Mouse (Mus musculus) heart, postnatal 0 days (tissue): Measurements from ENCODE around the gene Bola2. TPM values are rescaled to one million over a fixed set of nuclear protein-coding genes. Genes with fewer than 3 reads are reported as not detected.

Source experiments
- ATAC-seq: fragments of 200-750 bp; cut with Nextera tagmentation; 2 replicates; pipeline ENCODE4 v1.8.0; 2017; ENCODE audit warnings: low read depth, moderate number of reproducible peaks, moderate library complexity; ENCODE audit not compliant: insufficient read depth
- DNase-seq: peaks from one replicate; pipeline ENCODE4 v3.0.0-alpha.2; 2016; ENCODE audit warnings: low spot score
- H3K27ac ChIP-seq: fragments of 300-500 bp; sonication (generic); 2 replicates; pipeline ENCODE4 v1.5.1; 2014; ENCODE audit warnings: low read depth, mild to moderate bottlenecking
- H3K27me3 ChIP-seq: fragments of 300-500 bp; sonication (generic); 2 replicates; pipeline ENCODE4 v1.6.1; 2014; ENCODE audit warnings: low read length, mixed read lengths; ENCODE audit not compliant: control insufficient read depth, insufficient read depth
- H3K36me3 ChIP-seq: fragments of 300-500 bp; sonication (generic); replicated peaks from 2 replicates; pipeline ENCODE4 v1.6.1; 2014; ENCODE audit warnings: low read length, mixed read lengths; ENCODE audit not compliant: control insufficient read depth, insufficient read depth
- H3K4me1 ChIP-seq: fragments of 300-500 bp; sonication (generic); 2 replicates; pipeline ENCODE4 v1.6.1; 2014; ENCODE audit warnings: antibody characterized with exemption; ENCODE audit not compliant: control insufficient read depth, insufficient read depth
- H3K4me2 ChIP-seq: fragments of 300-500 bp; sonication (generic); 2 replicates; pipeline ENCODE4 v1.6.1; 2014; ENCODE audit warnings: low read depth, mild to moderate bottlenecking, low read length, moderate library complexity
- H3K4me3 ChIP-seq: fragments of 300-500 bp; sonication (generic); 2 replicates; pipeline ENCODE4 v1.5.1; 2014; ENCODE audit warnings: low read depth, low read length
- H3K9ac ChIP-seq: fragments of 300-500 bp; sonication (generic); replicated peaks from 2 replicates; pipeline ENCODE4 v1.6.1; 2014; ENCODE audit warnings: low read depth, low read length, mixed read lengths
- H3K9me3 ChIP-seq: fragments of 300-500 bp; sonication (generic); replicated peaks from 2 replicates; pipeline ENCODE4 v1.6.1; 2016; ENCODE audit warnings: low read length; ENCODE audit not compliant: control insufficient read depth
- CTCF ChIP-seq: IDR thresholded peaks from 2 replicates; pipeline ENCODE4 v1.5.1; 2016; ENCODE audit warnings: antibody characterized with exemption, control low read depth, low read depth
- EP300 ChIP-seq: IDR thresholded peaks from 2 replicates; pipeline ENCODE4 v1.6.1; 2016; ENCODE audit warnings: antibody characterized with exemption, low read depth
- WGBS: fragments of 180-500 bp; shearing (Covaris S2); extraction: QIAGEN DNeasy Blood & Tissue Kit; methylation state at CpG from one replicate; pipeline ENCODE4 v1.1.7; 2014; 5-methylcytosine and 5-hydroxymethylcytosine counted together
- polyA plus RNA-seq: library from polyadenylated mRNA; unstranded; fragments of >200 nt; fragmentation: Nextera tagmentation; extraction: Ambion mirVana; gene quantifications from 2 replicates; pipeline ENCODE4 v1.2.1, GENCODE M21; 2015
- total RNA-seq: library from RNA; depleted of rRNA; stranded (reverse); fragments of >200 nt; gene quantifications from 2 replicates; pipeline ENCODE4 v1.2.3, GENCODE M21; 2014; ENCODE audit warnings: low replicate concordance

Gene Bola2
- total and polyA plus RNA-seq, 2 experiments from 2014 or later, result 36.5 to 89.0 TPM

DNA sequence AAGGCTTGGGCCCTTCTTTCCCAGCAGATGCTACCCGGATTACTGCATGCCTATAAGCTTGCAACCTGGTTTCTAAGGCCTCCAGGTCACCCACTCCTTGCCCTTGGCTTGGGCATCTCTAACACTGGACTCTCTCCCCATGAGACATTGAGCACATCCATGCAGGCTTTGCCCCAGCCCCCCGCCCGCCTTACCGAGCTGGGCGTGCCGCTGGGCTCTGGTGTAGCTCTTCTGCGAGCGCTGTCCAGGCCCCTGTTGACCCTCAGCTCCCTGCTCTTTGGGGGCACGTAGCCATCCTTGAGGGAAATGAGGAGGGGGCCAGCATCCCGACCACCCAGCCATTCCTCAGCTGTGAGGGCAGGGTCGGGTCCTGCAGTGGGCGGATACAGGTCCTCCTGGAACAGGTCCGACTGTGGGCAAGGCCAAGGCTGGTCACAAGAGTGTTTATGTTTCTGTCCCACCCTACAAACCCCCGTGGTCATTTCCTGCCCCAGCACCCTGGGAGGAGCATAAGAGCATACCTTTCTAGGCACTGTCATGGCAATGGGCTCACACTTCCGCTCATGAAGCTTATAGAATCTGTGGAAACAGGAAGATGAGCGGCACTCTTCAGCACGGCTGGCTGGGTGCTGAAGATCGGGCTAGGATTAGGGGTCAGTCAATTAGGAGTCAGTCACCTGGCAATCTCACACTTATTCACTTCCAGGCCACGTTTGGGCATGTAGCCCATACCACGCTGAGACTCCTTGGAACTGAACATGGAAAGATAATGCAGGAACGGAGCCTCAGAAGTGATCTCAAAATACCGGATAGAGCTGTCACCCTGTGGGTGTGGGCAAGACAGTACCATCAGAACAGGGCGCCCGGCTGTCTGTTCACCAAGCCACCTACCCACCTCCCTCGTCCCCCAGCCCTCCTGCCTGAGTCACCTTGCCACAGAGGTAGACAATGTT is 5.1 kb downstream of the Bola2 start:
- WGBS, result 78% methylated on average over 25 of the region's 25 CpGs
- TF ChIP-seq EP300 (no peak), CTCF (no peak)
- H3K9ac ChIP-seq, result no peak overlapping the region
- ATAC-seq (no peak), DNase-seq (no peak)
- H3K4me3 ChIP-seq, result no peak overlapping the region
- H3K36me3 ChIP-seq, result no peaks in the 10 kb centered on the region
- H3K27ac ChIP-seq, result no peak overlapping the region
- peaks cover 37% of the 10 kb centered on the region for H3K27me3 ChIP-seq
- H3K4me2 ChIP-seq, result no peak overlapping the region
- H3K9me3 ChIP-seq, result no peaks in the 10 kb centered on the region
- H3K4me1 ChIP-seq, result peaks cover 17% of the 10 kb centered on the region; the same call in 1 of the 2 replicates

DNA sequence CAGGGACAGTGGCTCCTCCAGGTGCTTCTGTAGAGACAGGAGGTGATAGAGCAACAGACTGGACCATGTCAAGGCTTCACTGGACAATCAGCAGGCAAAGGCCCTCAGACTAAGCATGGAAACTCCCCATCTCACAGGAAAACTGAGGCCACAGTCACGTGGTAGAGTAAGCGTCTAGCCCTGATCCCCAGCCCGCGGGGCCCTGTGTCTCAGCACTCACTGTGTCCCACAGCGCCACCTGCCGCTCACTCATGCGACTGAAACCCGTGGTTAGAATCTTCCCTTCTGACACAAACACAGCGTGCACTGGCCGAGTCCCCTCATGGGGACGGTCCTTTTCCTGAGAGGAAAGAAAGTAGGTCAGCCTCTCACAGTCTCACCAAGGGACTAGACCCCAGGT is 5.9 kb downstream of the Bola2 start:
- Histone ChIP-seq H3K4me2 (peak overlapping the region; percentile 42), H3K4me3 (no peak overlapping the region), H3K27ac (no peak overlapping the region), H3K4me1 (peaks cover 17% of the 10 kb centered on the region; the same call in 1 of the 2 replicates), H3K36me3 (no peaks in the 10 kb centered on the region), H3K9ac (no peak overlapping the region), H3K27me3 (peaks cover 38% of the 10 kb centered on the region), H3K9me3 (no peaks in the 10 kb centered on the region)
- ATAC-seq (peak; percentile 64), DNase-seq (peak; percentile 83)
- peak; percentile 81 for TF ChIP-seq CTCF
- no peak for TF ChIP-seq EP300
- WGBS, result 0% methylated on average over 11 of the region's 11 CpGs

DNA sequence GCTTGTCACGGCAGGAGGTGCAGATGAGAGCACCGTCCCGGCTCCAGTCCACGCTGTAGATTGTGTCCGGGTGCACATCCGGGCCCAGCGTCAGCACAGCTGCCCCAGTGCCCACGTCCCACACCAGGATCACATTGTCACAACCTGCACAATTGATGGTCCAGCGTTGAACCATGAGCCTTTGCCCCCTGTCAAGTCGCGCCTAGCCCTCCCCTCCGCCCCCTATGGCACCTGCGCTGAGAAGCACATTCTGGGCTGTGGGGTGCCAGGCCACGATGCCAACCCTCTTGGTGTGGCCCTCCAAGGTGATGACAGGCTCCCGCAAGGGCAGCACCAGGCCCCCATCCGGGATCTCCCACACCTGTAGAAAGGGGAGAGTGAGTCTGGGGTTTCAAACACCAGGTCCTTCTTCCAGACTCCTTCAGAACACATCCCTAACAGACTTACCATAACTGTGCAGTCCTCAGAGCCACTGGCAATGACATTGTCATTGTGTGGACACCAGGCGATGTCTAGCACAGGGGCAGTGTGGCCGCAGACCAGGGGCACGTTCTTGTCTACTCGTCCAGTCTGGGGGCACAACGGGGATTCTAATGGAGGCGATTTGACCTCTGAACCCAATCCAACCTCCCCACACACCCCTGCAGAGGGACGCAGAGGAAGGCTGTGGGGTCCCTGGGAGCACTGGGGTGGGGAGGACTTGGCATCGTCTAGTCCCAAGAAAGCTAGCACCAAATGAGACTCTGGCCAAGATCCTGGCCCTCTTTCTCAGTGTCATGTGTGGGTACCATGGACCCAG is 6.6 kb downstream of the Bola2 start:
- WGBS, result 56% methylated on average over 24 of the region's 24 CpGs
- peak overlapping the region; percentile 28; the same call in 1 of the 2 replicates for H3K27ac ChIP-seq
- H3K9ac ChIP-seq, result no peak overlapping the region; the same call in 1 of the 2 replicates
- DNase-seq (no peak), ATAC-seq (no peak)
- H3K4me3 ChIP-seq, result peak overlapping the region; percentile 48; the same call in 1 of the 2 replicates
- TF ChIP-seq CTCF (no peak), EP300 (no peak)
- peak overlapping the region; percentile 42 for H3K4me2 ChIP-seq
- H3K36me3 ChIP-seq, result no peaks in the 10 kb centered on the region
- H3K27me3 ChIP-seq, result peaks cover 38% of the 10 kb centered on the region
- H3K4me1 ChIP-seq, result peaks cover 12% of the 10 kb centered on the region; the same call in 1 of the 2 replicates
- H3K9me3 ChIP-seq, result no peaks in the 10 kb centered on the region

DNA sequence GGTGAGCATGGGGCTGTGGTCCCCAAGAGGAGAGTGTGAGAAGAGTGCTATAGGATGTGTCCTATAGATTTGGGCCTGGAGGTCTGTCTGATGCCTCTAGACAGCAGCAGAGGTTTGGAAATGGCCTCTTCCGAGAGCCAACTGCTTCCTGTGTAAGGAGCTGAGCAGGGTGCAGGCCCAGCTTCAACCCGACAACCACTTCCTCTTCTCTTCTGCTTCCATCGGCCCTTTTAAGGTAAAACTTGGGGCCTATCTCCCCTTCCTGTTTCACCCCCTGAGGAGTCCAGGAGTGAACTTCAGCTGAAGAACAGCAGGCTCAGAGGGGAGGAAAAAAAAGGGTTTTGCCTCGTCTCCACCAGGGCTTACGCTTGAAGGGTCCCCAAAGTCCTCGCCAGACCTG is 7.2 kb downstream of the Bola2 start:
- Histone ChIP-seq H3K4me1 (peaks cover 9% of the 10 kb centered on the region; the same call in 1 of the 2 replicates), H3K36me3 (no peaks in the 10 kb centered on the region), H3K4me2 (peak overlapping the region; percentile 42; the same call in 1 of the 2 replicates), H3K27ac (peak overlapping the region; percentile 28; the same call in 1 of the 2 replicates), H3K4me3 (peak overlapping the region; percentile 48; the same call in 1 of the 2 replicates), H3K27me3 (peaks cover 38% of the 10 kb centered on the region), H3K9ac (no peak overlapping the region), H3K9me3 (no peaks in the 10 kb centered on the region)
- ATAC-seq, result no peak
- 60% methylated on average over 6 of the region's 6 CpGs for WGBS
- DNase-seq, result no peak
- TF ChIP-seq CTCF, result no peak
- TF ChIP-seq EP300, result no peak
